Mouse (Mus musculus) testis, postnatal 14 days (tissue): ENCODE results near the gene Dvl2.

ENCODE experiments used
- DNase-seq: peaks from one replicate; pipeline ENCODE4 v3.0.0; 2021; ENCODE audit warnings: low spot score

The Dvl2 gene

GRCm38 (mm10) chr11:69981141-69981762 is 19.1 kb upstream of the Dvl2 start, which contains the start of gene Ctdnep1:
Gene Ctdnep1 (plus strand): TSS chr11:69981156.
- DNase-seq: no peak

GRCm38 (mm10) chr11:69982225-69982624 is 18.2 kb upstream of the Dvl2 start, which contains the start of gene Elp5:
Gene Elp5 (minus strand): TSS chr11:69982517.
- no peak for DNase-seq

DNA sequence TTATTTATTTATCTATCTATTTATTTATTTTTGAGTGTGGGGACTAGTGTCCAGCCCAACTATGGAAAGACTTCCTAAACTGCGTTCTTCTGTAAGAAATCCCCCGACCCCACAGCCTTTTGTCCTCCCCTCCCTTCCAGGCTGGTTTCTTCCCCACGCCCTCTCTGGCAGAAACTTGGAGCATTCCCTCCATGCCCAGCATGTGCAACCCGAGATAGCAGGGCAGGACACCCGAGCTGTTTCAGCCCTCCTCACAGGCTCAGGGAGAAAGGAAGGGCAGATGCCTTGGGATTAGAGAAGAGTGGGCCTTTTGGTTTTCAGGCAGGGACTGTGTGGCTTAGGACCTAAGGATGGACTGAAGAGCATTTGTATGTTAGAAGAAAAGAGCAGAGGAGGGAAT is 17.5 kb upstream of the Dvl2 start:
- DNase-seq: no peak

DNA sequence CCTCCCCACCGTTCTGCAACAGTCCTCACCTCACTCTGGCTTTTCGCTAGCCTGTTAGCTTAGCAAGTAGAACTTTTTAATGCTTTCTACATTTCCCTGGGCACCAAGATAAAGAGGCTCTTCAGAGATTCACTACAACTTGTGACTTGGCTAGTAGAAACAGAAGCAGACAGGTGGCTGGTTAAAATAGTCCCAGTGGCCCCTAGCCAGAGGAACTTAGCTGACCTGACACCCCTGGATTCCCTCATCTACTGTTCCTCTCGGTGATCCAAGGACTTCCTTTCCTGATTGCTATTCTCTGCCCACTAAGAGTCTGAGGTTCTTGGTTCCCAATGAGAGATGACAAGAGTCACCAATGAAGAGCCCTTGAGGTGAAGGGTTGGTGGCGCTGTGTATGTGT is 17.0 kb upstream of the Dvl2 start:
- no peak for DNase-seq

DNA sequence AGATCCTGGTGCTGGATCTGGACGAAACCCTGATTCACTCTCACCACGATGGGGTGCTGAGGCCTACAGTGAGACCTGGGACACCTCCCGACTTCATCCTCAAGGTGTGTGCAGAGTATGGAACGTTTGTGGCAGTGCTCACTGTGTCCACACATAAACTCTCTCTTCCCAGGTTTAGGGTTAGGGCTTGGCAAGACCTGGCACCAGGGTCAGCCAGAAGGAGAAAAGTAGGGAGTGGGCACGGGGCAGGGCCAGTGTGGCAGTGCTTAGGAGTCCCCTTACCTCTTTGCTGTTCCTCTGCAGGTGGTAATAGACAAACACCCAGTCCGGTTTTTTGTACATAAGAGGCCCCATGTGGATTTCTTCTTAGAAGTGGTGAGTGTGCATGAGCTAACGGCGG is 16.0 kb upstream of the Dvl2 start:
- no peak for DNase-seq

DNA sequence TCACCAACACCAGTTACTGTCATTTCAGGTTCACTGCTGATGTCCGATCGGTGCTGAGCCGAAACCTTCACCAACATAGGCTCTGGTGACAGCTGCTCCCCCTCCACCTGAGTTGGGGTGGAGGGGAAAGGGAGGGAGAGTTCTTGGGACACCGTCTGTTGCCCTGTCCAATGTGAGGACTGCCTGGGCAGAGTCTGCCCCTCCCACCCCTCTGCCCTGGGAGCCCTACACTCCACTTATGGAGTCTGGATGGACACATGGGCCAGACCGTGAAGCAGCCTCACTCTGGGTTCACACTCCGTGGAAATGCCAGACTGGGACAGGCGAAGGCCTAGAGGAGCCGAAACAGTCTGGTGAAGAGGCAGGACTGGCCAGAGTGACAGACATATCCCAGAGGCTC is 10.4 kb upstream of the Dvl2 start:
- DNase-seq: no peak

- DNase-seq: peak; percentile 95
These were observed 9.3 kb upstream of the Dvl2 start, which contains the start of gene Gabarap for GRCm38 (mm10) chr11:69990850-69991691. Gene Gabarap (plus strand): TSS chr11:69991143.

- no peak for DNase-seq
These were observed 8.7 kb upstream of the Dvl2 start for GRCm38 (mm10) chr11:69991711-69992110.

DNA sequence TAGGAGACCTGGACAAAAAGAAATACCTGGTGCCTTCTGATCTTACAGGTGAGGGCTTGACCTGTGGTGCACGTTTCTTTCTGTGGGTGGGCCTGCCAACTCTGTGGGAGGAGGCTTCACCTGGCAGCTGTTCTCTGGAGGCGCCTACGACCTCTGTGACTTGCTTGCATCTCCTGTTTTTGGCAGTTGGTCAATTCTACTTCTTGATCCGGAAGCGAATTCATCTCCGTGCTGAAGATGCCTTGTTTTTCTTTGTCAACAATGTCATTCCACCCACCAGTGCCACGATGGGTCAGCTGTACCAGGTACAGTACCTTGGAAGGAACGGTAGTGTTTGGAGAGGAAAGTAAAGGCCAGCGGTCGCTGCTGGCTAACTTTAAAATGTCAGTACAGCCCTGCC is 8.0 kb upstream of the Dvl2 start:
- no peak for DNase-seq

- no peak for DNase-seq
These were observed 7.5 kb upstream of the Dvl2 start for GRCm38 (mm10) chr11:69992932-69993331.

GRCm38 (mm10) chr11:69994401-69995090 is 5.8 kb upstream of the Dvl2 start:
- DNase-seq: no peak

- peak; percentile 98 for DNase-seq
These were observed 4.9 kb upstream of the Dvl2 start, which contains the start of gene Phf23 for GRCm38 (mm10) chr11:69995391-69995960. Gene Phf23 (plus strand): TSS chr11:69995777.

DNA sequence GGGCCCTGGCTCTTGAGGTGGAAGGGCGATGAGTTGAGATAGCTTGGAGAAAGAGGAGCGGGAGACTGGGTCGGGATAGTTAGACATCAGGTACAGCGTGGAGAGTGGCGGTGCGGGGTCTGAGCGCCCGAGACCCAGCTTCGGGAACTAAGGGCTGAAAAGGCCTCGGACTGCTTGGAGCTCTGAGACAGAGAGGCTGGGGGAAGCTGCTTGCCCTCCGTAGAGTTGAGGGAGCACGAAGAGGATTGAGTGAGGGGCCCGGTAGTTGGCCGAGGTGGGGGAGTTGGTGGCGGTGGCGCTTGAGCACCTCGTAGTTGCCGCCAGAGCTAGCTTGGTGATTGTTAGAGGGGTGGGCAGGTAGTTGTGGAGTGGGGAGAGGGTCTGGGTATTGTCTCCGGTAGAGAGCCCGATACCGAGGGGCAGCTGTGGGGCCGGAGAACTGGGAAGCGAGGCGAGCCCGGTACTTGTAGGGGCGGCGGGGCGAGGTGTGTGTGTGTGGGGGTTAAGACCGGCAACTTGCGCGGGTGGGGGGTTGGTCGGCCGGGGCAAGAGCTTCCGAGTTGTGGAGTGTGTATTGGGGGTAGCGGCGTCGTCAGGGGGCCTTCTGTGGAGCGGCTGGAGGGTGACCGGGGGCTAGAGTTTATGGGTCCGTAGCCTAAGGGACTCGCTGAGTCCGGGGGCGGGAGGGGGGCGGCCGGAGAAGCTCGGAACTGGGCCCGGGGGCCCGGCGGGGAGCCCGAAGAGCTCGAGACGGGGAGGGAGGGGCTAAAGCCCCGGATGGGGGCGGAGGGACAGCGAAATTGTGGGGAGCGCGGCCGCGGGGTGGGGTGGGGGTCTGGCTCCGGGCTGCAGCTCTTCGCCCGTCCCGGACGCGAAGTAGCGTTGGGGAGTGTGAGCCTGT is 4.0 kb upstream of the Dvl2 start:
- peak; percentile 66 for DNase-seq

DNA sequence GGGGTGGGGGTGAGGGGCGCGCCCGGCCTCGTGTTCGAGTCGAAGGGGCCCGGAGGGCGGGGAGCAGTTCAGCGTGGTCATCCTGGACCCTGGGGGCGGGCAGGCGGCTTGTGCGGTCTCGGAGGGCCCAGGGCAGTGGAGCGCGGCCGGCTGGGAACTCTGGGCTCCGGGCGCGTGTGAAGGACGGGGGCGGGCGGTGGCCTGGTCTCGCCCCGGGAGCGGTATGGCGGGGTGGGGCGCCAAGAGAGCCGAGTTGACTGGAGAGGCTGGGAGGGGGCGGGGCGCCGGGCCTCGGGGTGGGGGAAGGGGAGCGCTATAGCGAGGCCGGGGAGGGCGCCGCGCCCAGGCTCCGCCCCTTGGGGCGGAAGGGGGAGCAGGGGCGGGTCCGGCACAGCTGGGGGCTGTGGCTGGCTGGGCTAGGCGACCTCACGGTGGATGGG is 3.3 kb upstream of the Dvl2 start:
- peak; percentile 89 for DNase-seq

GRCm38 (mm10) chr11:69998567-69999491 is 1.6 kb upstream of the Dvl2 start:
- no peak for DNase-seq

- no peak for DNase-seq
These were observed 729 bp upstream of the Dvl2 start for GRCm38 (mm10) chr11:69999666-70000065.

- no peak for DNase-seq
These were observed 764 bp downstream of the Dvl2 start for GRCm38 (mm10) chr11:70001159-70001558.

GRCm38 (mm10) chr11:70001865-70002264 is 1.5 kb downstream of the Dvl2 start:
- no peak for DNase-seq

- DNase-seq: no peak
These were observed 2.1 kb downstream of the Dvl2 start for GRCm38 (mm10) chr11:70002471-70002870.

DNA sequence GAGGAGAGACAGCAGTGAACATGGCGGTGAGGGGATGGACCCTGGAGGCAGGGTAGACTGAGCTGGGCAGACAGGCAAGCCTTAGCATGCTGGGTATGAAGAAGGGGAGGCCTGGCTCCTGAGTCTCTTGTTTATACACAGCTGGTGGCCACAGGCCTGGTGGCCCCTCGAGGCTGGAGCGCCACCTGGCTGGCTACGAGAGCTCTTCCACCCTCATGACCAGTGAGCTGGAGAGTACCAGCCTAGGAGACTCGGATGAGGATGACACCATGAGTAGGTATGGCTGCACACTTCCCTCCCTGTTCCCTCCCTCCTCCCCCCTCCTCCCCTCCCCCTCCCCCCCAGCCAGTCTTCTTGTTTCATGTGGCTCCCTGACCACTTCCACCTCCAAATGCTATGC is 5.1 kb downstream of the Dvl2 start:
- no peak for DNase-seq
